Mouse (Mus musculus) embryonic facial prominence, embryonic 11.5 days (tissue): ENCODE data around the gene Usp15. TPM values are rescaled to one million over a fixed set of nuclear protein-coding genes. Genes with fewer than 3 reads are reported as not detected.

ENCODE experiments used
- ATAC-seq: fragments of 200-750 bp; cut with Nextera tagmentation; replicated peaks from 2 replicates; pipeline ENCODE4 v1.8.0; 2017; ENCODE audit warnings: low read depth; ENCODE audit not compliant: insufficient number of reproducible peaks, low FRiP score, low TSS enrichment
- DNase-seq: peaks from one replicate; pipeline ENCODE4 v3.0.0-alpha.2; 2015; ENCODE audit warnings: low spot score
- H3K27ac ChIP-seq: fragments of 300-500 bp; sonication (generic); replicated peaks from 2 replicates; pipeline ENCODE4 v1.5.1; 2014; ENCODE audit warnings: mild to moderate bottlenecking, low read depth, low read length, control low read depth
- H3K27me3 ChIP-seq: fragments of 300-500 bp; sonication (generic); 2 replicates; pipeline ENCODE4 v1.6.1; 2014; ENCODE audit warnings: mild to moderate bottlenecking, low read length, moderate library complexity, mixed read lengths; ENCODE audit not compliant: control insufficient read depth, insufficient read depth
- H3K36me3 ChIP-seq: fragments of 300-500 bp; sonication (generic); replicated peaks from 2 replicates; pipeline ENCODE4 v1.6.1; 2014; ENCODE audit warnings: low read depth, mild to moderate bottlenecking, low read length, moderate library complexity, mixed read lengths; ENCODE audit not compliant: control insufficient read depth, insufficient read depth
- H3K4me1 ChIP-seq: fragments of 300-500 bp; sonication (generic); 2 replicates; pipeline ENCODE4 v1.6.1; 2014; ENCODE audit warnings: low read length, mixed read lengths; ENCODE audit not compliant: control insufficient read depth, insufficient read depth
- H3K4me2 ChIP-seq: fragments of 300-500 bp; sonication (generic); 2 replicates; pipeline ENCODE4 v1.6.1; 2014; ENCODE audit warnings: low read depth, mild to moderate bottlenecking, control low read depth, low read length, moderate library complexity
- H3K4me3 ChIP-seq: fragments of 300-500 bp; sonication (generic); 2 replicates; pipeline ENCODE4 v1.5.1; 2014; ENCODE audit warnings: low read depth, low read length, control low read depth
- H3K9ac ChIP-seq: fragments of 300-500 bp; sonication (generic); replicated peaks from 2 replicates; pipeline ENCODE4 v1.6.1; 2014; ENCODE audit warnings: mild to moderate bottlenecking, control low read depth, low read length
- H3K9me3 ChIP-seq: fragments of 300-500 bp; sonication (generic); replicated peaks from 2 replicates; pipeline ENCODE4 v1.6.1; 2016; ENCODE audit warnings: mild to moderate bottlenecking, low read length, inconsistent platforms, mixed read lengths; ENCODE audit not compliant: control insufficient read depth
- WGBS: fragments of 180-500 bp; shearing (Covaris S2); extraction: QIAGEN DNeasy Blood & Tissue Kit; methylation state at CpG from one replicate; pipeline ENCODE4 v1.1.7; 2014; 5-methylcytosine and 5-hydroxymethylcytosine counted together
- microRNA-seq: library from miRNA; unstranded; fragments of <30 nt; microRNA quantifications from one replicate; pipeline ENCODE4, GENCODE M21; 2016; ENCODE audit warnings: borderline number of aligned reads
- polyA plus RNA-seq: library from polyadenylated mRNA; unstranded; fragments of >200 nt; fragmentation: Nextera tagmentation; extraction: Ambion mirVana; gene quantifications from 2 replicates; pipeline ENCODE4 v1.2.1, GENCODE M21; 2014

The Usp15 gene
- polyA plus RNA-seq, 1 experiment from 2014 or later: 81.2 TPM

- Histone ChIP-seq H3K9ac (no peak overlapping the region), H3K4me3 (no peak overlapping the region), H3K9me3 (no peaks in the 10 kb centered on the region), H3K4me2 (no peak overlapping the region), H3K36me3 (no peaks in the 10 kb centered on the region; the same call in 1 of the 2 replicates), H3K27me3 (no peaks in the 10 kb centered on the region), H3K4me1 (no peaks in the 10 kb centered on the region), H3K27ac (no peak overlapping the region)
- ATAC-seq (no peak), DNase-seq (no peak)
- 86% methylated on average over 2 of the region's 2 CpGs for whole genome bisulfite sequencing
Measured at GRCm38 (mm10) chr10:123071997-123072396, 124.8 kb downstream of the Usp15 start.

GRCm38 (mm10) chr10:123063021-123063420 is 133.8 kb downstream of the Usp15 start:
- H3K9me3 ChIP-seq: no peaks in the 10 kb centered on the region
- H3K4me1 ChIP-seq: no peaks in the 10 kb centered on the region
- no peaks in the 10 kb centered on the region for H3K27me3 ChIP-seq
- H3K36me3 ChIP-seq: no peaks in the 10 kb centered on the region
- ATAC-seq (no peak), DNase-seq (no peak)
- no peak overlapping the region for H3K4me2 ChIP-seq
- no peak overlapping the region for H3K4me3 ChIP-seq
- WGBS: 95% methylated on average over 2 of the region's 2 CpGs
- no peak overlapping the region for H3K27ac ChIP-seq
- H3K9ac ChIP-seq: no peak overlapping the region

DNA sequence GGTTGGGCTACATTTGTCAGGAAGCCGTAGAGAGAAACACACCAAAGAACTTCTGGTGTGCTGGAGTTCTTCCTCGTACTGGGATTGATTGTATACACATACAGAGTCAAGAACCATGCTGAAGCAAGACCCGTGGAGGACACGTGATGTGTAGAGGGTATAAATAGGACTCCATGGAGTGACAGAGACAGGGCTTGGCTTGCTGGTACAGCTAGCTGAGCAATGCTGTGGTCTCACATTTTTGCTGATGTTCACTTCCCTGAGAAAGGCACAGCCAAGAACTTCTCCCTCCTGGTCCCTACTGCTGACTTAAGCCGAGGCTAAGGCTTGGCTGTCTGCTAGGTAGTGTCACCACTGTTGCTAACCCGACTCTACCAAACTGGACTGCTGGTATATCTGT is 136.0 kb downstream of the Usp15 start:
- Histone ChIP-seq H3K9ac (no peak overlapping the region), H3K4me3 (no peak overlapping the region), H3K27ac (no peak overlapping the region), H3K4me1 (no peaks in the 10 kb centered on the region), H3K36me3 (no peaks in the 10 kb centered on the region), H3K9me3 (no peaks in the 10 kb centered on the region), H3K27me3 (no peaks in the 10 kb centered on the region), H3K4me2 (no peak overlapping the region)
- ATAC-seq: no peak
- DNase-seq: no peak
- 90% methylated on average over 6 of the region's 6 CpGs for WGBS

DNA sequence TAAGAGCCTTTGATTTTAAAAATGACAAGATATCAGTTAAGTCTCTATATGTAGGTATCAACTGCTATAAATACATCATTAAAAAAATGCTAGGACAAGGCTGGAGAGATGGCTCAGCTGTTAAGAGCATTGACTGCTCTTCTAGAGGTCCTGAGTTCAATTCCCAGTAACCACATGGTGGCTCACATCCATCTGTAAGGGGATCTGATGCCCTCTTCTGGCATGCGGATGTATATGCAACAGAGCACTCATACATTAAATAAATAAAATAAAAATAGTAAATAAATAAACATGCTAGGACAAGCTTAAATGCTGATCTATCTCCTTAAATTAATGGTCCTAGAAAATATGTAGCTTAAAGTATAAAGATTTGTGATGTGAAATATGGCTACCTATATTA is 139.7 kb downstream of the Usp15 start:
- H3K4me1 ChIP-seq: no peaks in the 10 kb centered on the region
- H3K4me2 ChIP-seq: no peak overlapping the region
- no peak overlapping the region for H3K27ac ChIP-seq
- WGBS: 87% methylated on average over 1 of the region's 1 CpGs
- DNase-seq (no peak), ATAC-seq (no peak)
- H3K4me3 ChIP-seq: no peak overlapping the region
- H3K9me3 ChIP-seq: no peaks in the 10 kb centered on the region
- no peaks in the 10 kb centered on the region for H3K36me3 ChIP-seq
- no peaks in the 10 kb centered on the region for H3K27me3 ChIP-seq
- no peak overlapping the region for H3K9ac ChIP-seq

DNA sequence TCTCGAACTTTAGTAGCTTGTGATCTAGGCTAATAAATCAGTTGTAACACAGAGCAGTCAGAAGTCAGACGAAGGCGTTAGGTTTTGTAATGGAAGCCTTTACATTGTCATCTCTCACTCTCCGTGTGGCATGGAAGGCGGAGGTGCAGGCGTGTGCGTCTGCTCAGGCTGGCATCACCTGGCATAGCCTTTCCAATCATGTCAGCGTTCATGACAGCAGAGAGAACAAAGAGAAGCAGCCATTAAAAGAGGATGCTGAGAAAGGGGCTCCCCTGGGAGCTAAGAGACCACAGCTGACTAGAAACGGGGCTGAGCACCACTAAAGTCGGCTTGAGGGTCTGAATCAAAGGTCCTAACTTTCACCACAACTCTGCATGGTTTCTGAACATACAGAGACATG is 140.3 kb downstream of the Usp15 start:
- DNase-seq: no peak
- ATAC-seq: no peak
- Histone ChIP-seq H3K27me3 (no peaks in the 10 kb centered on the region), H3K4me2 (no peak overlapping the region), H3K4me1 (no peaks in the 10 kb centered on the region), H3K4me3 (no peak overlapping the region), H3K36me3 (no peaks in the 10 kb centered on the region), H3K27ac (no peak overlapping the region), H3K9ac (no peak overlapping the region), H3K9me3 (no peaks in the 10 kb centered on the region)
- WGBS: 89% methylated on average over 10 of the region's 10 CpGs

DNA sequence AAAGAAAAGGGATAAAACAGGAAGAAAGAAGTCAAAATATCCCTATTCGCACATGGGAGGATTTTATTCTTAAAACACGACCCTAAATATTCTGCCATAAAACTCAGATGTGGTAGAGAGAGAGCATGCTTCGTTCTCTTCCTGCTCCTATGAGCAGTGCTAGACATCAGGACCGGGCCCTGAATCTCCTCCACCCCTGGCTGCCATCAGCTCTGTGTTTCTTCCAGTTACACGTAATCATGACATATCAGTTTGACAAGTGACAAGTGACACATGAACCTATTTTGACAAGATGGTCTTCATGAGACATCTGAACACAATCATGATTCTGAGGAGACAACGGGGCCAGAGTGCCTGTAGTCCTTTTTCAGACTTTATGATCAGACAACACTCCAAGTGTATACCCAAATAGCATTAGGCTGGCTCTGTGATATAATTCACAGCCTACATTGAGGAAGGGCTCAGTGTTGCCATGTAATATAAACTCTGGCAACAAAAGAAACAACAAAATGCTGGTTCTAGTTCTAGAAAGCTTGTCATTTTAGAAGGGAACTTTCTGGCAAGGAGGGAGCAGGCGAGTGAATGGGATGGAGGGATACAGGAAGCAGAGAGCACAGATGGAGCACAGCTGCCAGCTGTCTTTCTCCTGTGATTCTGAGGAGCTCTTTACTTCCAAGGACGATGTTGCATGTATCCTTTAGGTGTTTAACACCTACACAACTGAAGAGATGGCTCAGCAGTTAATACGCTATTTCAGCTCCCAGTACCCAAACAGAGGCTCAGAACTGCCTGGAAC is 141.4 kb downstream of the Usp15 start:
- ATAC-seq: no peak
- DNase-seq: no peak
- Histone ChIP-seq H3K4me1 (no peaks in the 10 kb centered on the region), H3K4me3 (no peak overlapping the region), H3K36me3 (no peaks in the 10 kb centered on the region), H3K27ac (no peak overlapping the region), H3K4me2 (no peak overlapping the region), H3K27me3 (no peaks in the 10 kb centered on the region), H3K9me3 (no peaks in the 10 kb centered on the region), H3K9ac (no peak overlapping the region)
- WGBS: 85% methylated on average over 9 of the region's 9 CpGs

Small RNA genes within 50 kb of the gene (microRNA-seq; reads per million reads assigned to microRNA genes)
- not detected for gene Gm27920

Other genes starting within 250 kb of the Usp15 start
- 24.8 and 28.6 TPM in 2 replicates for gene Mon2, start 120.5 kb downstream of the Usp15 start, polyA plus RNA-seq
- gene Fam19a2, start 67.0 kb upstream of the Usp15 start, polyA plus RNA-seq: 7.8 and 8.2 TPM in 2 replicates